Mouse (Mus musculus) kidney, postnatal 0 days (tissue): ENCODE measurements at regions not wholly inside any gene's neighbourhood (a gene's known extent, or its start where the extent isn't known, plus 50 kb on each side); places are given as distances from the start of the nearest gene placed in this dataset.

ENCODE experiments used
- ATAC-seq: fragments of 200-750 bp; cut with Nextera tagmentation; replicated peaks from 2 replicates; pipeline ENCODE4 v1.8.0; 2017; ENCODE audit warnings: low read depth, moderate number of reproducible peaks, moderate TSS enrichment, moderate library complexity; ENCODE audit not compliant: low FRiP score
- DNase-seq: peaks from one replicate; pipeline ENCODE4 v3.0.0-alpha.2; 2016; ENCODE audit warnings: low spot score
- H3K27ac ChIP-seq: fragments of 300-500 bp; sonication (generic); 2 replicates; pipeline ENCODE4 v1.5.1; 2014; ENCODE audit warnings: mild to moderate bottlenecking
- H3K27me3 ChIP-seq: fragments of 300-500 bp; sonication (generic); 2 replicates; pipeline ENCODE4 v1.6.1; 2014; ENCODE audit warnings: low read length, mixed read lengths; ENCODE audit not compliant: insufficient read depth
- H3K36me3 ChIP-seq: fragments of 300-500 bp; sonication (generic); 2 replicates; pipeline ENCODE4 v1.6.1; 2014; ENCODE audit warnings: low read length, mixed read lengths; ENCODE audit not compliant: insufficient read depth
- H3K4me1 ChIP-seq: fragments of 300-500 bp; sonication (generic); replicated peaks from 2 replicates; pipeline ENCODE4 v1.6.1; 2014; ENCODE audit warnings: antibody characterized with exemption, low read length, mixed read lengths; ENCODE audit not compliant: insufficient read depth
- H3K4me2 ChIP-seq: fragments of 300-500 bp; sonication (generic); 2 replicates; pipeline ENCODE4 v1.6.1; 2014; ENCODE audit warnings: mild to moderate bottlenecking, low read length, moderate library complexity, mixed read lengths
- H3K4me3 ChIP-seq: fragments of 300-500 bp; sonication (generic); replicated peaks from 2 replicates; pipeline ENCODE4 v1.5.1; 2014; ENCODE audit warnings: low read depth, low read length
- H3K9ac ChIP-seq: fragments of 300-500 bp; sonication (generic); 2 replicates; pipeline ENCODE4 v1.6.1; 2014; ENCODE audit warnings: low read depth, low read length
- H3K9me3 ChIP-seq: fragments of 300-500 bp; sonication (generic); replicated peaks from 2 replicates; pipeline ENCODE4 v1.6.1; 2016; ENCODE audit warnings: low read length, inconsistent platforms, mixed read lengths
- CTCF ChIP-seq: IDR thresholded peaks from 2 replicates; pipeline ENCODE4 v1.5.1; 2016; ENCODE audit warnings: antibody characterized with exemption, low read depth, mild to moderate bottlenecking, moderate library complexity
- WGBS: fragments of 180-500 bp; shearing (Covaris S2); extraction: QIAGEN DNeasy Blood & Tissue Kit; methylation state at CpG from one replicate; pipeline ENCODE4 v1.1.7; 2014; 5-methylcytosine and 5-hydroxymethylcytosine counted together

DNA sequence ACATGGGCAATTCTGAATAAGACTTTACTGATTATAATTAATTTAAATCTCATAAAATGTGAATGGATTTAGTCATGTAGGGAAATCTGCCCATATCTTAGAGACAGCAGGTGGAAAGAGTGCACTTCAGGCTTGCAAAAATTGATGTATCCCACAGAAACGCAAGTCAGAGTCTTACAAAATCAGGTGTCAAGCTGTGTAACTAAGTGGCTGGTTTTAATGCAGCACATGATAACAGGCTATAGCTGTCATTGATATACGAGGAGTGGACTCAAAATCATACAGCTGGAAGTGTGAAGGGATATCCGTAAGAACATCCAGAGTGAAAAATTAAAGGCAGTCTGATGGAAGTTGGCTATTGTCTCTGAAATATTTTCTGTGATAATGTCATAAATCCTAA is 408.6 kb downstream of the Casp12 start:
- ATAC-seq (no peak), DNase-seq (no peak)
- Histone ChIP-seq H3K27me3 (no peaks in the 10 kb centered on the region), H3K9ac (no peak overlapping the region), H3K9me3 (no peaks in the 10 kb centered on the region), H3K4me1 (no peaks in the 10 kb centered on the region), H3K4me3 (no peak overlapping the region), H3K27ac (no peak overlapping the region), H3K36me3 (no peaks in the 10 kb centered on the region), H3K4me2 (no peak overlapping the region)
- WGBS = 78% methylated on average over 3 of the region's 3 CpGs
- TF ChIP-seq CTCF = no peak

DNA sequence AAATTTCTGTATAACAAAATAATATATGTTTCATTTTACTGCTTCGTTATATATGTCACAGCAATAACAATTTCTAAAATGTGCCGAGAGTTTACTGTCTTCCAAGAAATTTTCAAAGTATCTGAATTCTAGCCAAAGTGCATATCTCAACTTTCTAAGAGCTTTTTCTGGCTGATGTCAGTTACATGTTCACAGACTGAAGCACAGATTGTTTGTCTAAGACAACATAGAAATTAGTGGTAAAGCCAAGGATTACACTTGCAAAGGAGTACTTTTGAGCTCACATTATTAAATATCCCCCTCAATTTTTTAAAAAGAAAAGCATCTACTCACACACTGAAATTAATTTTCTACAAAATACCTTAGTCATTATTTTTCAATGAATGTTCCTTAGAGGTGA is 407.2 kb upstream of the Pdgfd start:
- no peak for TF ChIP-seq CTCF
- no peak overlapping the region for H3K27ac ChIP-seq
- no peak for ATAC-seq
- no peaks in the 10 kb centered on the region for H3K27me3 ChIP-seq
- WGBS = 68% methylated on average over 2 of the region's 2 CpGs
- no peak for DNase-seq
- H3K4me1 ChIP-seq = no peaks in the 10 kb centered on the region
- no peaks in the 10 kb centered on the region for H3K9me3 ChIP-seq
- H3K9ac ChIP-seq = no peak overlapping the region
- no peak overlapping the region for H3K4me2 ChIP-seq
- no peak overlapping the region for H3K4me3 ChIP-seq
- H3K36me3 ChIP-seq = no peaks in the 10 kb centered on the region

DNA sequence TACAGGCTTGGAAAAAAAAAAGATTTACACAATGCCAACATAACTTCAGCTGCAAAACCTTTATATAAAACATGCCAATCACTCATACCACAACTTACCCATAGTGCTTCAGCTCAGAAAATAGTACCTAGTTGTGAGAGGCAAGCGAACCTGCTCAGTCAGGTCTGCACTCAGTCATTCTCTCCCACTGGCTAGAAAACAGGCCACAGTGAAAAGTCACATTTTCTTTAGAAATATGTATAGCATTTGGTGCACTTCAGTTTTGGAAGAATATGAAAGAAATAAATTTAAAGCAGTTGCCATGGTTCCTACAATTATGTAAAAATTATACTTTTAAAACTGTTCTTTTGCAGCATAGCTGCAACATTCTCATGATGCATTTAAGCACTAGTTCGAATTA is 398.5 kb upstream of the Pdgfd start:
- H3K27ac ChIP-seq = no peak overlapping the region
- ATAC-seq (no peak), DNase-seq (no peak)
- H3K27me3 ChIP-seq = no peaks in the 10 kb centered on the region
- 86% methylated on average over 2 of the region's 2 CpGs for WGBS
- no peaks in the 10 kb centered on the region for H3K4me1 ChIP-seq
- H3K4me3 ChIP-seq = no peak overlapping the region
- TF ChIP-seq CTCF = no peak
- no peak overlapping the region for H3K4me2 ChIP-seq
- no peaks in the 10 kb centered on the region for H3K9me3 ChIP-seq
- H3K36me3 ChIP-seq = no peaks in the 10 kb centered on the region
- H3K9ac ChIP-seq = no peak overlapping the region

DNA sequence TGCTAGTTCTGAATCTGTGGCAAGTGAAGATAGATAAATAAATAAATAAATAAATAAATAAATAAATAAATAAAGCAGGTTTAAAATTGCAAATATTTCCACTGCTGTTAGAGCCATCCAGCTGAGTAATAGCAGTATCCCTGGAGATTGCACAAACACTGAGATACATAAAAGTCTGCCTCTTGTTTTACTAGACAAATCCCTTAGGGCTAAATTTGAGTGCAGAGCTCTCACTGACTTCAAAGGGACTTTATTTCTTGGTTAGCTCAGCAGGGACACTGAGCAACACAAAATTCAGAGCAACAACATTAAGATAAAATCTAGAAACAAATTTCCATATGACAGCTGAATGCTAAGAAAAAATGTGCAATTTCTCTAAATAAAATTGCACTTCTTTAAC is 397.2 kb upstream of the Pdgfd start:
- DNase-seq = peak; percentile 22
- no peak for TF ChIP-seq CTCF
- Histone ChIP-seq H3K4me2 (no peak overlapping the region), H3K36me3 (no peaks in the 10 kb centered on the region), H3K27me3 (no peaks in the 10 kb centered on the region), H3K4me3 (no peak overlapping the region), H3K4me1 (no peaks in the 10 kb centered on the region), H3K9me3 (no peaks in the 10 kb centered on the region), H3K9ac (no peak overlapping the region), H3K27ac (no peak overlapping the region)
- ATAC-seq = no peak
